Mouse (Mus musculus) liver, embryonic 12.5 days (tissue): ENCODE data around the gene Ndufb4. TPM values are rescaled to one million over a fixed set of nuclear protein-coding genes. Genes with fewer than 3 reads are reported as not detected.

Experiments used
- ATAC-seq: fragments of 200-750 bp; cut with Nextera tagmentation; 2 replicates; pipeline ENCODE4 v1.8.0; 2017; ENCODE audit warnings: moderate number of reproducible peaks, mild to moderate bottlenecking, moderate library complexity
- H3K27ac ChIP-seq: fragments of 300-500 bp; sonication (generic); 2 replicates; pipeline ENCODE4 v1.5.1; 2016; ENCODE audit warnings: mild to moderate bottlenecking
- H3K27me3 ChIP-seq: fragments of 300-500 bp; sonication (generic); replicated peaks from 2 replicates; pipeline ENCODE4 v1.6.1; 2016; ENCODE audit warnings: mild to moderate bottlenecking, moderate library complexity
- H3K36me3 ChIP-seq: fragments of 300-500 bp; sonication (generic); 2 replicates; pipeline ENCODE4 v1.6.1; 2016; ENCODE audit warnings: mild to moderate bottlenecking, moderate library complexity
- H3K4me1 ChIP-seq: fragments of 300-500 bp; sonication (generic); 2 replicates; pipeline ENCODE4 v1.6.1; 2016
- H3K4me2 ChIP-seq: fragments of 300-500 bp; sonication (generic); 2 replicates; pipeline ENCODE4 v1.6.1; 2016; ENCODE audit warnings: mild to moderate bottlenecking, moderate library complexity
- H3K4me3 ChIP-seq: fragments of 300-500 bp; sonication (generic); 2 replicates; pipeline ENCODE4 v1.5.1; 2016; ENCODE audit warnings: mild to moderate bottlenecking, moderate library complexity
- H3K9ac ChIP-seq: fragments of 300-500 bp; sonication (generic); 2 replicates; pipeline ENCODE4 v1.6.1; 2016; ENCODE audit warnings: mild to moderate bottlenecking, moderate library complexity
- H3K9me3 ChIP-seq: fragments of 300-500 bp; sonication (generic); replicated peaks from 2 replicates; pipeline ENCODE4 v1.6.1; 2016; ENCODE audit warnings: mild to moderate bottlenecking, moderate library complexity
- WGBS: fragments of 180-500 bp; shearing (Covaris S2); methylation state at CpG from one replicate; pipeline ENCODE4 v1.1.7; 2016; ENCODE audit not compliant: insufficient replicate concordance; 5-methylcytosine and 5-hydroxymethylcytosine counted together
- polyA plus RNA-seq: library from polyadenylated mRNA; unstranded; fragments of >200 nt; fragmentation: Nextera tagmentation; extraction: Ambion mirVana; gene quantifications from 2 replicates; pipeline ENCODE4 v1.2.1, GENCODE M21; 2016

The Ndufb4 gene
- polyA plus RNA-seq, 1 experiment from 2014 or later, result 56.6 TPM

DNA sequence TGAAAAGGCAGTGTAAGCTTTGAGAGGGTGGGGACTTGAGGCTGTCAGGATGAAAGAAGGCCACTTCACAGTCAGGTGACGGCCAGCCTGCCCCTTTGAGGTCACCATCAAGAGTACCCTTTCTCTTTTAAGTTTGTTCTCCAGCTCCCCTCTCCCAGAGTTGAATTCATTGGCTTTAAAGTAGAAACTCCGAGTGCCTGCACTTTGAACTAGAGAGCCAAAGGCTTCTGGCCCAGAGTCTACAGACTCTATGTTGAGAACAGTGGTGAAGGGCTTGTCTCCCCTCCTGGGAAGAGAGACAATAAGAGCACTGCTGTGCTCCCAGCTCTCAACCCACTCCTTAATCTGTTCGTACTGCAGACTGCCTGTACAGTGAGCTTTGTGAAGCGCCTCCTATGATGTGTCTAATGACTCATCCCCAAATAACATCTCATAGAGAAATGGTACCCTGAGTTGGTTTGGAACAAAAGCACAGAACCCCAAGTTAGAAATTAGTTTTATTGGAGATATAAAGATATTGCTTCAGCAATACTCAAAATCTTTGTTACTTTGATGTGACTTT lies 27.8 kb downstream of the Ndufb4 start:
- ATAC-seq, result no peak
- Histone ChIP-seq H3K4me3 (no peak overlapping the region), H3K4me2 (no peak overlapping the region), H3K36me3 (no peaks in the 10 kb centered on the region), H3K4me1 (no peaks in the 10 kb centered on the region), H3K9ac (no peak overlapping the region), H3K27ac (no peak overlapping the region), H3K27me3 (no peaks in the 10 kb centered on the region), H3K9me3 (no peaks in the 10 kb centered on the region)
- 65% methylated on average over 4 of the region's 4 CpGs for WGBS

DNA sequence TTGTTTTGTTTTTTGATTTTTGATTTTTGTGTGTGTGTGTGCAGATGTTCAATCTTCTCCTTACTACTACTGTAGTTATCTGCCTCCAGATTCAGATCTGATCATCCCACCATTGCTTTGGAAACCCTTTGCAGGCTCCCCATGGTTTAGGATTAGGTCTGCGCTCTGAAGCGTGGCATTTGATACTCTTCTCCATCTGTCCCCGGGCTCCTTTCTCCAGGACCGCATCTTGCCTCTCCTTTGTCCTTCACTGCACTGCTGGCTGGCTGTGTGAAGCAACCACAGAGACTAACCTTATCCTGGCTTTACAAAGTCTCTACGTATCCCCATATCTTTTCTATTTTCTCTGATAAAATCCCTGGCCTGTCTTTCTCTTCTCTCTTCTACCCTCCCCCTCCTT lies 31.3 kb downstream of the Ndufb4 start:
- H3K27me3 ChIP-seq, result no peaks in the 10 kb centered on the region
- no peak overlapping the region for H3K27ac ChIP-seq
- H3K4me1 ChIP-seq, result no peaks in the 10 kb centered on the region
- 62% methylated on average over 5 of the region's 5 CpGs for WGBS
- H3K9ac ChIP-seq, result no peak overlapping the region
- no peak for ATAC-seq
- H3K36me3 ChIP-seq, result no peaks in the 10 kb centered on the region
- no peak overlapping the region for H3K4me2 ChIP-seq
- no peaks in the 10 kb centered on the region for H3K9me3 ChIP-seq
- no peak overlapping the region for H3K4me3 ChIP-seq

DNA sequence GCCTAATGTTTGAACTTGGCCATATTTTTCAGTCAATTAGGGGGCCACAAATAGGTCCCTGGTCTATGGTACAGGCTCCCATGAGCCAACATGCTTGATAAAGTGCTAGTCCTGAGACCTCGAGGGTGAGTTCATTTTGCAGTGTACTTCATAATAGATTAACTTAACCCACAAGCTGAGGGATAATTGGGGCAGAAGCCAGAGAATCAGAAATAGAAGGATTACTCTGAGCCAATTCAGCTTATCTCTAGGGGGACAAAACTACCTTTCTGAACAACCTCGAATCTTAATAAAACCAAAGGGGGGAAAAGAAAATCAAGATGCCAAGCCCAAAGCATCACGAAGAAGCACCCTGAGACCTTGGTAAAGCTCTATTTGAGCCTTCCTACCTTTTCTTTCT lies 31.9 kb downstream of the Ndufb4 start:
- no peak overlapping the region for H3K4me2 ChIP-seq
- no peak overlapping the region for H3K4me3 ChIP-seq
- H3K27ac ChIP-seq, result no peak overlapping the region
- H3K9me3 ChIP-seq, result no peaks in the 10 kb centered on the region
- no peaks in the 10 kb centered on the region for H3K27me3 ChIP-seq
- no peak overlapping the region for H3K9ac ChIP-seq
- ATAC-seq, result no peak
- 49% methylated on average over 3 of the region's 3 CpGs for WGBS
- H3K4me1 ChIP-seq, result no peaks in the 10 kb centered on the region
- no peaks in the 10 kb centered on the region for H3K36me3 ChIP-seq

DNA sequence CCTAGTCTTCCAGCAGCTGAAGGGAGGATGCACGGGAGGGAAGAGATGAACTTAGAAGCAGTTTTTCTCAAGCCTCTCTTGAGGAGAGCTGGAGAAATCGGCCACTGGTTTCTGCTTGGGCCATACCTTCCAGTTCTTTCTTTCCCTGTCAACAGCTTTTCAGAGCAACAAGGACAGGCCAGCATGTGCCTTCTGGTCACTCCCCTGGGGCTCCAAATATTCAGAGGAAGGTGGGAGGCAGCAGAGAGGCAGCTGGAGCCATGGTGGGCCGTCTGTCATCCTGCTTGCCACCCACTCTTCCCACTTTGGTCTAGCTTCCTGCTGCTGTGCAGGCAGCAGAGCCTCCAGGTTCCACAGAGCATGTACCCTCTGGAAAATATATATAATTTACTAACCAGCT lies 36.6 kb downstream of the Ndufb4 start:
- 37% methylated on average over 3 of the region's 3 CpGs for WGBS
- no peaks in the 10 kb centered on the region for H3K9me3 ChIP-seq
- H3K4me2 ChIP-seq, result no peak overlapping the region
- H3K36me3 ChIP-seq, result no peaks in the 10 kb centered on the region
- ATAC-seq, result no peak
- H3K27ac ChIP-seq, result no peak overlapping the region
- H3K4me1 ChIP-seq, result no peaks in the 10 kb centered on the region
- H3K4me3 ChIP-seq, result no peak overlapping the region
- no peak overlapping the region for H3K9ac ChIP-seq
- H3K27me3 ChIP-seq, result no peaks in the 10 kb centered on the region

DNA sequence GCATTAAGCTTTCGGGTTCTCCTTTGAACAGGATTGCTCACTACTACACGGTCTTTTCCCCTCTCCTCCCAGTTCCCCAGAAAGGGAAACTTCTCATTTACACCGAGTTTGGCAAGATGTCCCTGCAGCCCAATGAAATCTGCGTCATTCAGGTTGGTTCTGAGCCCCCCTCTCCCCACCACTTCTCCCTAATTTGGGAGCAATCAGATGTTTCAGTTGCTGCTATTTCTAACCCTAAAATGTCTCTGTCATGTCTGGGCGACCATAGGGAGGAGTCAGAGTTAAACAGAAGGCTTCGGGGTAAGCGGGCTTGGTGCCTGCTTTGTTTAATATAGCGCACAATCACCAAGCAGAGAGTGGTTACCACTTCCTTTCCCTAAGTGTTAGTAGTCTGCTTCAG lies 38.1 kb downstream of the Ndufb4 start:
- Histone ChIP-seq H3K4me3 (no peak overlapping the region), H3K4me2 (no peak overlapping the region), H3K9me3 (no peaks in the 10 kb centered on the region), H3K27ac (no peak overlapping the region), H3K9ac (no peak overlapping the region), H3K4me1 (no peaks in the 10 kb centered on the region), H3K36me3 (no peaks in the 10 kb centered on the region), H3K27me3 (no peaks in the 10 kb centered on the region)
- no peak for ATAC-seq
- 56% methylated on average over 8 of the region's 8 CpGs for WGBS

DNA sequence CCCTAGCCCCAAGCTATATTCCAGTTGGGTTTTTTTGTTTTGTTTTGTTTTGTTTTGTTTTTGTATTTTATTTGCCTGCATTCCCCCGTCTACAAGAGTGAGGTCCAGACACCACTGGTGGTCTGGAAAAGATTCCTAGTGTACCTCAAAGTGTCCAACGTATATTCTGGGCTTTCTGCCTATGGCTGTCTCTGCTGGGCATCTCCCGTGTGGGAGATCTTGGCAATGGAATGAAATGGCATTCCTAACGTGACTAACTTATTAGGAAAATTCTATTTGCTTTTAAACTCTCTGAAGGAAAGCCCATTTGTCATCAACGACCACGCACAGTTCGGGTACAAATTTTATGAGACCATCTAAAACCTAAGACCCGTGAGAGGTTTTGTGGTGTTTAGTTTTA lies 38.8 kb downstream of the Ndufb4 start:
- no peak overlapping the region for H3K4me2 ChIP-seq
- WGBS, result 70% methylated on average over 8 of the region's 8 CpGs
- H3K4me1 ChIP-seq, result no peaks in the 10 kb centered on the region
- ATAC-seq, result no peak
- H3K9me3 ChIP-seq, result no peaks in the 10 kb centered on the region
- no peak overlapping the region for H3K4me3 ChIP-seq
- H3K27ac ChIP-seq, result no peak overlapping the region
- no peaks in the 10 kb centered on the region for H3K27me3 ChIP-seq
- H3K36me3 ChIP-seq, result no peaks in the 10 kb centered on the region
- H3K9ac ChIP-seq, result no peak overlapping the region

DNA sequence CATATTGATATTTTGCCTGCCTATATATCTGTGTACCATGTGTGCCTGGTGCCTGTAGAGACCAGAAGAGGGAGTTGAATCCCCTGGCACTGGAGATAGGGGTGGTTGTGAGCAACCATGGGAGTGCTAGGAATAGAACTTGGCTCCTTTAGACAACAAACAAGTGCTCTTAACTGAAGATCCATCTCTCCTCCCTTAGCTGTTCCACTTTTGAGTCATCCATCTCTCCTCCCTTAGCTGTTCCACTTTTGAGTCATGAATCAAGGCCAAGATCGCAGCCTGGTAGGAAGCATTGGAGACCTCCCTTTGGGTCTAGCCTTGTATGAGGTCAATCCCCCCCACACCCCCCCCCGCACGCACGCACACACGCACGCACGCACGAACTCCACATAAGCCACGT lies 39.7 kb downstream of the Ndufb4 start:
- no peaks in the 10 kb centered on the region for H3K36me3 ChIP-seq
- no peak overlapping the region for H3K9ac ChIP-seq
- H3K27ac ChIP-seq, result no peak overlapping the region
- no peaks in the 10 kb centered on the region for H3K9me3 ChIP-seq
- ATAC-seq, result no peak
- 94% methylated on average over 9 of the region's 9 CpGs for WGBS
- H3K4me2 ChIP-seq, result no peak overlapping the region
- H3K4me1 ChIP-seq, result no peaks in the 10 kb centered on the region
- H3K4me3 ChIP-seq, result no peak overlapping the region
- H3K27me3 ChIP-seq, result no peaks in the 10 kb centered on the region

DNA sequence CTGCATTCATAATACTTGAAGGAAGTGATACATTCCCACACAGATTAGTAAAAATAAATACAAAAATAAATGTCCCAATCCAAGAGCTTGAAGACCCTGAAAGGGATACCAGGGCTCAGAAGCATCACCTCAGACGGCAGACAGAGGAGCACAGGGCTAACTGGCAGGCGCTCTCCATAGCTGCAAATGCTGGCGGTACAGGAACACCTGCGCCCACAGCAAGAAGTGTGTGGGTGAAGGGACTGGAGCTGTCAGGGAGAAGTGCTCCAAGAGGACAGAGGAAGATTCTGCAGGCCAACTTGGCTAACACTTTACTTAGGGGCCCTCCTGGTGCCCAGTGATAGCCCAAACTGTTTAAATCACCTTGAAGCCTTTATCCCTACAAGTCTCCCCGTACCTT lies 42.2 kb downstream of the Ndufb4 start:
- Histone ChIP-seq H3K9ac (no peak overlapping the region), H3K27ac (no peak overlapping the region), H3K9me3 (no peaks in the 10 kb centered on the region), H3K36me3 (no peaks in the 10 kb centered on the region), H3K4me1 (no peaks in the 10 kb centered on the region), H3K4me2 (no peak overlapping the region), H3K27me3 (no peaks in the 10 kb centered on the region), H3K4me3 (no peak overlapping the region)
- WGBS, result 65% methylated on average over 5 of the region's 5 CpGs
- no peak for ATAC-seq

DNA sequence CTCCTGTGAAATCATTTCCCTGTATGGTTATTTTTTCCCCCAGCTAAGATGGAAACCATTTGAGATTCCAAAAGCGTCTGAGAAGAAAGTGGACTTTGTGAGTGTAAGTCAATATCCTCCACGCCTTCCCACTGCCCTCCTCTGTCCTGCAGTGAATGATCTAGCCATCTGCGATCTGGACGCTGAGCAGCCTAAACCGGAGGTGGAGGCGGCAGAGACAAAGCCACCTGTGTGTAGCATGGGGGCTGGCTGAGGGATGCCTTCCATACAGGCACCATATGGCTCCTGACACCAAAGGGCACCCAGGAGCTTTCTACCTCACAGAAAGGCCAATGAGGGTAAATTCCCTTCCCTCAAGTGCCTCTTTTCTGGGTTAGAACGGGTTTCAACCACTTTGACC lies 43.2 kb downstream of the Ndufb4 start:
- Histone ChIP-seq H3K4me3 (no peak overlapping the region), H3K9me3 (no peaks in the 10 kb centered on the region), H3K27me3 (no peaks in the 10 kb centered on the region), H3K4me1 (no peaks in the 10 kb centered on the region), H3K27ac (no peak overlapping the region), H3K4me2 (no peak overlapping the region), H3K36me3 (no peaks in the 10 kb centered on the region), H3K9ac (no peak overlapping the region)
- no peak for ATAC-seq
- 81% methylated on average over 7 of the region's 7 CpGs for WGBS

DNA sequence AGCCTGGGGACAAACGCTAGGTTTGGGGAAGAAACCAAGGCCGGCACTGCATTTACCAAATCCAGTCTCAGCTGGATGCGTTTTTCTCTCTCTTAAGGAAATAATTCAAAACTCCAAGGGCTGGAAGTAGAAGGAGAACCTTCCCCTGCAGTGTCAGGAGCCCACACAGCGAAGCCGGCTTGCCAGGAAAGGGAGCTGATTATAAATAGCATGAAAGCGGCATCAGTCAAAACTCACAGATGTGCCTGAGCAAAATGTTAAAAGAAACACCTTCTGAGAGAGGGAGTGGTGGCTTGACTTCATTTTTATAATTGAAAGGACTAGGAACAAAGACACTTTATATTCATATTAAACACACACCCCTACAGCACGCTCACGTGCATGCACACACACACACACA lies 43.9 kb downstream of the Ndufb4 start:
- Histone ChIP-seq H3K4me2 (no peak overlapping the region), H3K9me3 (no peaks in the 10 kb centered on the region), H3K27me3 (no peaks in the 10 kb centered on the region), H3K4me1 (no peaks in the 10 kb centered on the region), H3K36me3 (no peaks in the 10 kb centered on the region), H3K27ac (no peak overlapping the region), H3K4me3 (no peak overlapping the region), H3K9ac (no peak overlapping the region)
- no peak for ATAC-seq
- WGBS, result 75% methylated on average over 8 of the region's 8 CpGs

DNA sequence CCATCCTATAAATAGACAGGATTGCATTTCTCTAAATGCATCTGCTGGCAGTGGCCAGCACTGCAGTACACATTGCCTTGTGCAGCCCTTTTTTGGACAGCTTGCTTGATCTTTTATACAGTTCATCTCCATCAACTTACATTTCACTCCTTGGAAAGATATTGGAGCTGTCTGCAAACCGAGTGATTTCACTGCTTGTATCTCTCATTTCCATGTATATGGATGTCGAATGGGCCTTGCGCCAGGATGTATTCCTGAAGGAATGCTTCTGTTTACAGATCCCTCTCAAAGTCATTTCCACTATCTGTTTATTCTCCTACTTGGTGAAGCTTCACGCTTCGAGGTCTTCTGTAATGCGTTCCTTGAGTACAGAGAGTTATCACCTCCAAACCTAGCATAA lies 50.0 kb downstream of the Ndufb4 start:
- H3K27me3 ChIP-seq, result no peaks in the 10 kb centered on the region
- H3K9me3 ChIP-seq, result no peaks in the 10 kb centered on the region
- H3K4me2 ChIP-seq, result no peak overlapping the region
- H3K9ac ChIP-seq, result no peak overlapping the region
- ATAC-seq, result no peak
- WGBS, result 74% methylated on average over 6 of the region's 6 CpGs
- no peak overlapping the region for H3K4me3 ChIP-seq
- no peaks in the 10 kb centered on the region for H3K36me3 ChIP-seq
- no peaks in the 10 kb centered on the region for H3K4me1 ChIP-seq
- H3K27ac ChIP-seq, result no peak overlapping the region

DNA sequence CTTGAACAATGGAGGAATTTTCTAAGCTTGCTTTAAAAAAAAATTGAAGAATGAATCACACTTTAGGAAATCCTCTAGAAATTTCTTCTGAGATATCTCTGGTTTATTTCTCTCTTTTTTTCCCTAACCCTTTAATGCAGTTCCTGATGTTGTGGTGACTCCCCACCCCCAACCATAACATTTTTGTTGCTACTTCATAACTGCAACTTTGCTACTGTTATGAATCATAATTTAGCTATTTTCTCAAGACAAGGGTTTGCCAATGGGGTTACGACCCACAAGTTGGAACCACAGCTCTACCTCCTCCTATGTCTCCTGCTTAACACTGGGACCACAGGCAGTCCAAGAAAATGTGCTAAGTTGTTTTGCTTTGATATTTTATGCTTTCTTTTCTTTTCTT lies 50.8 kb downstream of the Ndufb4 start:
- Histone ChIP-seq H3K4me3 (no peak overlapping the region), H3K4me2 (no peak overlapping the region), H3K9me3 (no peaks in the 10 kb centered on the region), H3K36me3 (no peaks in the 10 kb centered on the region), H3K9ac (no peak overlapping the region), H3K27me3 (no peaks in the 10 kb centered on the region), H3K27ac (no peak overlapping the region), H3K4me1 (no peaks in the 10 kb centered on the region)
- no peak for ATAC-seq
- 63% methylated on average over 1 of the region's 1 CpGs for WGBS

DNA sequence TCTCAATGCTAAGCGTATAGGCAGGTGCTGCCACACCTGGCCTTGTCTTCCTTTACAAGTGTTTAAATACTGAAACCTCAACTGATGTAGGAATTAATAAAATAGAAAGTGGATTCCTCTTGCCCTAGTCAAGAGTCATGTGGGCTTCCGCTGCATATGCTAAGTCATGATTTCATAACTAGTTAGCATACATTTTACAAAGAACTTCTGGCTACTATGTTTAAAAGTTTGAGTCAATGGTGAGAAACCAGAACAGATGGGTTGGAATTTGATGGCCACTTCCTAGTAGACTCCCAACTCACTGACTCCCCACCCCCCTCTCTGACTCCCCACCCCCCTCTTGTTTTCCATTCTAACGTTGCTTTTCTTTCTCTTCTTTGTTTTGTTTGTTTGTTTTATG lies 54.9 kb downstream of the Ndufb4 start:
- H3K27ac ChIP-seq, result no peak overlapping the region
- H3K4me1 ChIP-seq, result no peaks in the 10 kb centered on the region
- no peak for ATAC-seq
- H3K9ac ChIP-seq, result no peak overlapping the region
- H3K9me3 ChIP-seq, result no peaks in the 10 kb centered on the region
- 59% methylated on average over 3 of the region's 3 CpGs for WGBS
- no peak overlapping the region for H3K4me2 ChIP-seq
- no peaks in the 10 kb centered on the region for H3K36me3 ChIP-seq
- H3K4me3 ChIP-seq, result no peak overlapping the region
- H3K27me3 ChIP-seq, result no peaks in the 10 kb centered on the region
